8 mouse cellular contexts compared by ENCODE assay signal in the genomic region with DNA sequence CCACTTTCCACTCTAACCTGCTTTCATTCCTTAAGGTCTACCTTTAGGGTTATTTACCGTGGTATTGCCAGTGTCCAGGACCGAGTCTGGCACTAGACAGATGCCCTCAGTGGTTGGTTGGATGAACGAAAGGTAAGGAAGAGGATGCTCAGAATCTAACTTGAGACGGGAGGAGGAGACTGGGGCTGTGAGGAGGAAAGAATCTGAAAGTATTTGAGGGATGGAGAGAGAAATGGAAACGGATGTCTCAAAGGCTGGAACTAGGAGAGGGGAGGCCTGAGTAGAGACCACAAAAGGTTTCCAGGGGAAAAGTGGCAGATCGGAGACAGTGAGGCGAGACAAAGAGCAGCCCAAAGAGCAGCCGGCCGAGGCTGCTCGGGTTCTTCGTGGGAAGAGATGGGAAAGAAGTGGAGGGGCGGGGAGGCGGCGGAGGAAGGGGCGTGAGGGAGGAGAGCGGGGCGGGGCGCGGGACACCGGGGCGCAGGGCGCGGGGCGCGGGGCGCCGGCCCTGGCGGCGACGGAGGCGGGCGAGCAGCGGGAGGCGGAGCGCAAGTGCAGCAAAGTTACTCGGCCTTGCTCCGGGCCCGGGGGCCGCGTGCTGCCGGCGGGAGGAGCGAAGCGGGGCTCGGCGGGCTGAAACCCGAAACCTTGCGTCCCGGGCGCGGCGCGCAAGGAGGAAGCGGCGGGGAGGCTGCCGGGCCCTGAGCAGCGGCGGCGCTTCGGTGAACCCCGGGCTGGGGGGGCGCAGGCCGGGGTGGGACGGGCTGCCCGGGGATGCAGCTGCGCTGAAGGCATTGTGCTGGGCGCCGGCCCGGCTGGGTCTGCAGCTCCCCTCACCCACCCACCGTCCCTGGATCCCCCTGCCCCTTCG. TPM values are rescaled to one million over a fixed set of nuclear protein-coding genes. Genes with fewer than 3 reads are reported as not detected.
DNase-seq lines count a peak whose midpoint lies in the region; ATAC-seq and TF ChIP-seq lines count a peak whose summit lies in the region.

No protein-coding gene starts in this region.

- no peaks in the 10 kb centered on the region for H3K36me3 ChIP-seq in MEL (ENCODE audit: control insufficient read depth in 1 of 2, insufficient read depth in 2 of 2, low read length in 2 of 2)
- H3K36me3 ChIP-seq in forebrain, embryonic 11.5 days (ENCODE audit: control insufficient read depth, insufficient read depth, low read length) = no peaks in the 10 kb centered on the region

- peak; percentile 89 for ATAC-seq in forebrain, embryonic 11.5 days (replicated peaks; ENCODE audit: low FRiP score)
- ATAC-seq in activated CD4-positive, CD25-positive, alpha-beta regulatory T cell, adult 4 months = no peak

- peak; percentile 41 for DNase-seq in MEL (ENCODE audit: low read depth, low spot score)
- peak; percentile 43 for DNase-seq in brain, adult 2 months (ENCODE audit: low read depth, low spot score)
- DNase-seq in forebrain, embryonic 11.5 days (ENCODE audit: low spot score) = peak; percentile 88
- DNase-seq in heart, postnatal 10 days = peak; percentile 77 to 84
- peak; percentile 60 to 82 for DNase-seq in kidney, postnatal 25 days
- DNase-seq in lung, postnatal 4 days = peak; percentile 75 to 87
- DNase-seq in right cerebral cortex, postnatal 4 days = peak; percentile 60

- no peak overlapping the region for H3K27ac ChIP-seq in MEL (ENCODE audit: control insufficient read depth, low read depth, low read length)
- H3K27ac ChIP-seq in forebrain, embryonic 11.5 days (ENCODE audit: low read depth, low read length) = peak overlapping the region; percentile 87

- no peak for TF ChIP-seq CTCF in MEL (IDR thresholded peaks at IDR 0.05 in 2 of 3, conservative IDR thresholded peaks at IDR 0.05 in 1 of 3; ENCODE audit: control insufficient read depth in 1 of 3, insufficient read depth in 1 of 3, low read depth in 2 of 3, low read length in 3 of 3, poor library complexity in 1 of 3, severe bottlenecking in 1 of 3)

- peak overlapping the region; percentile 45; the same call in 1 of the 2 replicates for H3K9ac ChIP-seq in MEL (ENCODE audit: control insufficient read depth, low read depth, low read length, poor library complexity, severe bottlenecking)
- peak overlapping the region; percentile 79 for H3K9ac ChIP-seq in forebrain, embryonic 11.5 days (ENCODE audit: low read length)

- H3K27me3 ChIP-seq in MEL (ENCODE audit: control insufficient read depth in 1 of 2, insufficient read depth in 2 of 2, low read length in 2 of 2) = peaks cover 8 to 17% of the 10 kb centered on the region in 2 experiments
- no peaks in the 10 kb centered on the region for H3K27me3 ChIP-seq in forebrain, embryonic 11.5 days (ENCODE audit: control insufficient read depth, insufficient read depth, low read length)

- H3K9me3 ChIP-seq in MEL (replicated peaks; ENCODE audit: insufficient read depth, low read length) = no peaks in the 10 kb centered on the region
- H3K9me3 ChIP-seq in forebrain, embryonic 11.5 days (ENCODE audit: control insufficient read depth, low read length) = no peaks in the 10 kb centered on the region

- TF ChIP-seq POLR2A in MEL (IDR thresholded peaks at IDR 0.05; ENCODE audit: control insufficient read depth in 1 of 2, insufficient read depth in 1 of 2, low read depth in 1 of 2, low read length in 2 of 2, poor library complexity in 1 of 2) = no peak

- intact Hi-C loops in heart, postnatal 10 days (cut with DNase I) = no loop called here

- H3K4me1 ChIP-seq in MEL (ENCODE audit: control insufficient read depth in 1 of 2, insufficient read depth in 2 of 2, low read length in 2 of 2) = peaks cover 0 to 6% of the 10 kb centered on the region in 2 experiments; a peak in 1 of 4 replicates
- H3K4me1 ChIP-seq in forebrain, embryonic 11.5 days (replicated peaks; ENCODE audit: control insufficient read depth, insufficient read depth, low read length) = peaks cover 14% of the 10 kb centered on the region

- H3K4me3 ChIP-seq in MEL (ENCODE audit: control insufficient read depth in 1 of 2, insufficient read depth in 1 of 2, low read depth in 2 of 2, low read length in 2 of 2) = peak overlapping the region in 1 of 2 experiments; percentile 47; a peak in 2 of 4 replicates
- H3K4me3 ChIP-seq in forebrain, embryonic 11.5 days (ENCODE audit: low read depth, low read length) = peak overlapping the region; percentile 71

- no peaks in the 10 kb centered on the region for H3K79me2 ChIP-seq in MEL (ENCODE audit: control insufficient read depth, insufficient read depth, low read length, poor library complexity)

- TF ChIP-seq RAD21 in MEL (IDR thresholded peaks at IDR 0.05; ENCODE audit: low read depth, low read length) = no peak

- WGBS in forebrain, embryonic 11.5 days = 1% methylated on average over 49 of the region's 71 CpGs

- TF ChIP-seq EP300 in MEL (IDR thresholded peaks at IDR 0.05; ENCODE audit: low read depth in 1 of 2, low read length in 2 of 2) = no peak

- peak overlapping the region; percentile 65 for H3K4me2 ChIP-seq in forebrain, embryonic 11.5 days (ENCODE audit: low read depth, low read length, severe bottlenecking)

TF ChIP-seq in MEL, 35 proteins besides CTCF, POLR2A, EP300 and RAD21:
- no peak for TF ChIP-seq MAX (IDR thresholded peaks at IDR 0.05; ENCODE audit: low read length)
- TF ChIP-seq GATA1 (IDR thresholded peaks at IDR 0.05; ENCODE audit: low read depth, low read length) = no peak
- 0 out of 2 replicates have a peak, but pooled peaks have one; percentile 60 for TF ChIP-seq UBTF (IDR thresholded peaks at IDR 0.05; ENCODE audit: borderline replicate concordance, insufficient read depth, low read depth, low read length)
- no peak for TF ChIP-seq KAT2A (conservative IDR thresholded peaks at IDR 0.05; ENCODE audit: low read depth, low read length)

RNA-seq across cellular contexts. Expression of gene Gpr161, which starts 14.0 kb away (rescaled TPM):
- total RNA-seq in MEL (2012; rRNA removed) = 0.08 and 0.10 TPM in 2 replicates
- under 1 TPM in 1 of 2 experiments, not detected in 1; 0.97 TPM for polyA plus RNA-seq in MEL (2012; ENCODE audit: insufficient read depth in 1 of 2, insufficient read length in 2 of 2, low read depth in 1 of 2, low replicate concordance in 2 of 2, missing spikeins in 1 of 2)
- 2.2 and 2.5 TPM in 2 replicates for polyA plus RNA-seq in forebrain, embryonic 11.5 days (2014; fragmentation: Nextera tagmentation; extraction: Ambion mirVana)
- 1 to 10 TPM; 5.7 to 8.1 TPM for total RNA-seq in heart, postnatal 10 days (2021)
- not detected for polyA plus RNA-seq in activated CD4-positive, CD25-positive, alpha-beta regulatory T cell, adult 4 months (2017; shearing (Covaris generic))

RNA-seq across cellular contexts. Expression of gene Tiprl, which starts 44.8 kb away (rescaled TPM):
- 47.1 and 50.6 TPM in 2 replicates for total RNA-seq in MEL (2012; rRNA removed)
- polyA plus RNA-seq in MEL (2012; ENCODE audit: insufficient read depth in 1 of 2, insufficient read length in 2 of 2, low read depth in 1 of 2, low replicate concordance in 2 of 2, missing spikeins in 1 of 2) = 100 to 1,000 TPM in 1 of 2 experiments, 10 to 100 TPM in 1; 51.4 to 293 TPM
- 104 and 109 TPM in 2 replicates for polyA plus RNA-seq in forebrain, embryonic 11.5 days (2014; fragmentation: Nextera tagmentation; extraction: Ambion mirVana)
- total RNA-seq in heart, postnatal 10 days (2021) = 10 to 100 TPM; 49.4 to 50.8 TPM
- polyA plus RNA-seq in activated CD4-positive, CD25-positive, alpha-beta regulatory T cell, adult 4 months (2017; shearing (Covaris generic)) = 100 to 1,000 TPM; 115 to 125 TPM
